Mouse (Mus musculus): ENCODE measurements at regions not wholly inside any gene's neighbourhood (a gene's known extent, or its start where the extent isn't known, plus 50 kb on each side); places are given as distances from the start of the nearest gene placed in this dataset.

DNA sequence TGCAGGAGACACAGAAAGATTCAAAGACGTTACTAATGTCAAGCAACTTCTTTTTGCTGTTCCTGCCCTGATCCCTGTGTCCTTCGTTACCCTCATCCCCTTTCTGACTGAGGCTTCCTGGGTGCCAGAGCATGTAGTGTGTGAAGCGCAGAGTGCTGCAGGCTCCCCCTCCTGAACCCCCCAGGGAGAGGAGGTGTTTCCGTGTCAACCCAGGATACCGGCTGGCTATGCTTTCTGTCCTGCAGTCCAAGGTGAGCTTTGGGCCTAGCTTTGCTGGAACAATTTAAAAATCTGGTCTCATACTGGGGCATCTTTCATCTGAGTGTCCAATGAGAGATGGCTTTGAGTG, 67.0 kb upstream of the Sept5 start:
- TF ChIP-seq CTCF (IDR thresholded peaks at IDR 0.05; ENCODE audit: borderline replicate concordance, insufficient read depth, low read depth, low read length) (no peak), POLR2A (IDR thresholded peaks at IDR 0.05; ENCODE audit: borderline replicate concordance, insufficient read depth, low read length) (no peak)

Measured in cerebellum, adult 2 months (tissue).